Mouse (Mus musculus) limb, embryonic 12.5 days (tissue): ENCODE results near the gene Zfhx3. TPM values are rescaled to one million over a fixed set of nuclear protein-coding genes. Genes with fewer than 3 reads are reported as not detected.

ENCODE experiments used
- ATAC-seq: fragments of 200-750 bp; cut with Nextera tagmentation; 2 replicates; pipeline ENCODE4 v1.8.0; 2017; ENCODE audit warnings: low read depth, moderate TSS enrichment; ENCODE audit not compliant: insufficient number of reproducible peaks, insufficient read depth, low FRiP score, low TSS enrichment
- H3K27ac ChIP-seq: fragments of 300-500 bp; sonication (generic); 2 replicates; pipeline ENCODE4 v1.5.1; 2016; ENCODE audit warnings: mild to moderate bottlenecking, moderate library complexity
- H3K27me3 ChIP-seq: fragments of 300-500 bp; sonication (generic); 2 replicates; pipeline ENCODE4 v1.6.1; 2016; ENCODE audit warnings: mild to moderate bottlenecking, moderate library complexity
- H3K36me3 ChIP-seq: fragments of 300-500 bp; sonication (generic); 2 replicates; pipeline ENCODE4 v1.6.1; 2016; ENCODE audit warnings: mild to moderate bottlenecking, moderate library complexity
- H3K4me1 ChIP-seq: fragments of 300-500 bp; sonication (generic); replicated peaks from 2 replicates; pipeline ENCODE4 v1.6.1; 2016
- H3K4me2 ChIP-seq: fragments of 300-500 bp; sonication (generic); 2 replicates; pipeline ENCODE4 v1.6.1; 2016; ENCODE audit warnings: mild to moderate bottlenecking, moderate library complexity
- H3K4me3 ChIP-seq: fragments of 300-500 bp; sonication (generic); replicated peaks from 2 replicates; pipeline ENCODE4 v1.5.1; 2016; ENCODE audit warnings: mild to moderate bottlenecking
- H3K9ac ChIP-seq: fragments of 300-500 bp; sonication (generic); replicated peaks from 2 replicates; pipeline ENCODE4 v1.6.1; 2016; ENCODE audit warnings: mild to moderate bottlenecking, moderate library complexity
- H3K9me3 ChIP-seq: fragments of 300-500 bp; sonication (generic); 2 replicates; pipeline ENCODE4 v1.6.1; 2016; ENCODE audit warnings: mild to moderate bottlenecking, moderate library complexity
- WGBS: fragments of 180-500 bp; shearing (Covaris S2); methylation state at CpG from one replicate; pipeline ENCODE4 v1.1.7; 2016; 5-methylcytosine and 5-hydroxymethylcytosine counted together
- microRNA-seq: library from miRNA; unstranded; fragments of <30 nt; microRNA quantifications from one replicate; pipeline ENCODE4, GENCODE M21; 2017
- polyA plus RNA-seq: library from polyadenylated mRNA; unstranded; fragments of >200 nt; fragmentation: Nextera tagmentation; extraction: Ambion mirVana; gene quantifications from 2 replicates; pipeline ENCODE4 v1.2.1, GENCODE M21; 2016

Zfhx3 gene
- polyA plus RNA-seq, 1 experiment from 2014 or later: 53.0 TPM

GRCm38 (mm10) chr8:109001031-109001430, 1058.6 kb downstream of the Zfhx3 start:
- no peak overlapping the region for H3K4me3 ChIP-seq
- H3K27me3 ChIP-seq: no peaks in the 10 kb centered on the region
- 77% methylated on average over 9 of the region's 9 CpGs for WGBS
- H3K9me3 ChIP-seq: no peaks in the 10 kb centered on the region
- no peak overlapping the region for H3K9ac ChIP-seq
- no peak overlapping the region for H3K4me2 ChIP-seq
- no peak for ATAC-seq
- peaks cover 10% of the 10 kb centered on the region for H3K4me1 ChIP-seq
- no peak overlapping the region for H3K27ac ChIP-seq
- H3K36me3 ChIP-seq: no peaks in the 10 kb centered on the region

- H3K4me1 ChIP-seq: peaks cover 11% of the 10 kb centered on the region
- no peaks in the 10 kb centered on the region for H3K27me3 ChIP-seq
- H3K9ac ChIP-seq: no peak overlapping the region
- no peak overlapping the region for H3K27ac ChIP-seq
- 84% methylated on average over 5 of the region's 5 CpGs for WGBS
- H3K4me3 ChIP-seq: no peak overlapping the region
- no peak for ATAC-seq
- no peaks in the 10 kb centered on the region for H3K9me3 ChIP-seq
- no peaks in the 10 kb centered on the region for H3K36me3 ChIP-seq
- no peak overlapping the region for H3K4me2 ChIP-seq
Measured at GRCm38 (mm10) chr8:109001923-109002322, 1059.5 kb downstream of the Zfhx3 start.

GRCm38 (mm10) chr8:109006986-109007385, 1064.5 kb downstream of the Zfhx3 start:
- Histone ChIP-seq H3K4me2 (no peak overlapping the region), H3K27ac (no peak overlapping the region), H3K36me3 (no peaks in the 10 kb centered on the region), H3K27me3 (no peaks in the 10 kb centered on the region; the same call in 1 of the 2 replicates), H3K4me1 (0 out of 2 replicates have a peak, but pooled peaks cover 4% of the 10 kb centered on the region), H3K4me3 (no peak overlapping the region), H3K9ac (no peak overlapping the region), H3K9me3 (no peaks in the 10 kb centered on the region)
- ATAC-seq: no peak
- WGBS: 86% methylated on average over 9 of the region's 9 CpGs

Small RNAs within 50 kb of the gene (microRNA-seq; reads per million reads assigned to microRNA genes)
- 1.4 reads per million for gene Mir3108
